Mouse (Mus musculus): ENCODE measurements around the gene Skap1. TPM values are rescaled to one million over a fixed set of nuclear protein-coding genes. Genes with fewer than 3 reads are reported as not detected.
A peak's percentile ranks its signal among the peaks of the same experiment; 100 is the strongest.

Skap1 gene
- polyA plus RNA-seq, 1 experiment = 3.3 TPM

GRCm38 (mm10) chr11:96604751-96605450 lies 140.5 kb downstream of the Skap1 start:
- Histone ChIP-seq H3K4me3 (ENCODE audit: insufficient read depth, low read depth, low read length) (no peak overlapping the region), H3K27me3 (replicated peaks; ENCODE audit: control insufficient read depth, insufficient read depth, low read length) (no peaks in the 10 kb centered on the region), H3K36me3 (ENCODE audit: control insufficient read depth, insufficient read depth, low read length) (no peaks in the 10 kb centered on the region), H3K27ac (ENCODE audit: insufficient read depth, low read depth, low read length) (no peak overlapping the region; the same call in 1 of the 2 replicates), H3K4me1 (ENCODE audit: control insufficient read depth, insufficient read depth, low read length) (0 out of 2 replicates have a peak, but pooled peaks cover 3% of the 10 kb centered on the region)
- TF ChIP-seq CTCF (conservative IDR thresholded peaks at IDR 0.05; ENCODE audit: insufficient read depth, insufficient read length, low read depth, low read length) (no peak), POLR2A (IDR thresholded peaks at IDR 0.05; ENCODE audit: low read depth, low read length) (no peak)
- WGBS = 56% methylated on average over 7 of the region's 7 CpGs
- no peak for DNase-seq

- no peak for DNase-seq
- H3K36me3 ChIP-seq (ENCODE audit: control insufficient read depth, insufficient read depth, low read length) = no peaks in the 10 kb centered on the region
Observed at GRCm38 (mm10) chr11:96605516-96605915, 141.1 kb downstream of the Skap1 start.

DNA sequence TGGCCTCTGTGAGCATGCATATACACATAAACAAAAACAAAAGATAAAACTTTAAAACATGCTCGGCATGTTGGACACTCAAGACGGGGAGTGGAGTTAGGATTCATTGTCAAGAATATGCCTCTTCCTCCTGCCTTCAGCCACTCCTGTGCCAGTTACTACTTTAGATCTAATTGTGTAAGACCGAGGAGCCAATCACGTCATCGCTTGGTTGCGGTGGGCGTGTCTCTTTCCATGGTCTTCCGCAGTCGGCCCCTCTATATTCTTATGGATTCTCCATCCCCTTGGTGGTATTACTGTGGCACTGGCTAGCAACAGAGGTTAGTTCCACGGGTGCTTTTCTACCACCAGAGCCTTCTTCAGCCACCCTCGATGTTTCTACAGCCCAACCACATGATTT lies 148.2 kb downstream of the Skap1 start:
- no peak for DNase-seq
- no peak overlapping the region for H3K4me3 ChIP-seq (ENCODE audit: insufficient read depth, low read depth, low read length)

More at GRCm38 (mm10) chr11:96605516-96605915, 141.1 kb downstream of the Skap1 start:
- 0 out of 2 replicates have a peak, but pooled peaks cover 3% of the 10 kb centered on the region for H3K4me1 ChIP-seq (ENCODE audit: control insufficient read depth, insufficient read depth, low read length)
- 91% methylated on average over 6 of the region's 6 CpGs for WGBS
- H3K27me3 ChIP-seq (replicated peaks; ENCODE audit: control insufficient read depth, insufficient read depth, low read length) = no peaks in the 10 kb centered on the region
- no peak overlapping the region for H3K27ac ChIP-seq (ENCODE audit: insufficient read depth, low read depth, low read length)
- TF ChIP-seq POLR2A (IDR thresholded peaks at IDR 0.05; ENCODE audit: low read depth, low read length) (no peak), CTCF (conservative IDR thresholded peaks at IDR 0.05; ENCODE audit: insufficient read depth, insufficient read length, low read depth, low read length) (no peak)
- H3K4me3 ChIP-seq (ENCODE audit: insufficient read depth, low read depth, low read length) = no peak overlapping the region

GRCm38 (mm10) chr11:96616792-96617191 lies 152.4 kb downstream of the Skap1 start:
- no peaks in the 10 kb centered on the region for H3K4me1 ChIP-seq (ENCODE audit: control insufficient read depth, insufficient read depth, low read length)
- no peak for TF ChIP-seq POLR2A (IDR thresholded peaks at IDR 0.05; ENCODE audit: low read depth, low read length)
- TF ChIP-seq CTCF (conservative IDR thresholded peaks at IDR 0.05; ENCODE audit: insufficient read depth, insufficient read length, low read depth, low read length) = no peak
- no peaks in the 10 kb centered on the region for H3K27me3 ChIP-seq (replicated peaks; ENCODE audit: control insufficient read depth, insufficient read depth, low read length)
- no peak overlapping the region for H3K4me3 ChIP-seq (ENCODE audit: insufficient read depth, low read depth, low read length)
- WGBS = 43% methylated on average over 5 of the region's 5 CpGs
- no peaks in the 10 kb centered on the region for H3K36me3 ChIP-seq (ENCODE audit: control insufficient read depth, insufficient read depth, low read length)
- peak; percentile 64 for DNase-seq
- H3K27ac ChIP-seq (ENCODE audit: insufficient read depth, low read depth, low read length) = peak overlapping the region; percentile 31; the same call in 1 of the 2 replicates

More for the DNA sequence above, 148.2 kb downstream of the Skap1 start:
- Histone ChIP-seq H3K27me3 (replicated peaks; ENCODE audit: control insufficient read depth, insufficient read depth, low read length) (no peaks in the 10 kb centered on the region), H3K4me1 (ENCODE audit: control insufficient read depth, insufficient read depth, low read length) (no peaks in the 10 kb centered on the region), H3K36me3 (ENCODE audit: control insufficient read depth, insufficient read depth, low read length) (no peaks in the 10 kb centered on the region), H3K27ac (ENCODE audit: insufficient read depth, low read depth, low read length) (no peak overlapping the region)
- TF ChIP-seq POLR2A (IDR thresholded peaks at IDR 0.05; ENCODE audit: low read depth, low read length) (no peak), CTCF (conservative IDR thresholded peaks at IDR 0.05; ENCODE audit: insufficient read depth, insufficient read length, low read depth, low read length) (no peak)
- WGBS = 90% methylated on average over 11 of the region's 11 CpGs

DNA sequence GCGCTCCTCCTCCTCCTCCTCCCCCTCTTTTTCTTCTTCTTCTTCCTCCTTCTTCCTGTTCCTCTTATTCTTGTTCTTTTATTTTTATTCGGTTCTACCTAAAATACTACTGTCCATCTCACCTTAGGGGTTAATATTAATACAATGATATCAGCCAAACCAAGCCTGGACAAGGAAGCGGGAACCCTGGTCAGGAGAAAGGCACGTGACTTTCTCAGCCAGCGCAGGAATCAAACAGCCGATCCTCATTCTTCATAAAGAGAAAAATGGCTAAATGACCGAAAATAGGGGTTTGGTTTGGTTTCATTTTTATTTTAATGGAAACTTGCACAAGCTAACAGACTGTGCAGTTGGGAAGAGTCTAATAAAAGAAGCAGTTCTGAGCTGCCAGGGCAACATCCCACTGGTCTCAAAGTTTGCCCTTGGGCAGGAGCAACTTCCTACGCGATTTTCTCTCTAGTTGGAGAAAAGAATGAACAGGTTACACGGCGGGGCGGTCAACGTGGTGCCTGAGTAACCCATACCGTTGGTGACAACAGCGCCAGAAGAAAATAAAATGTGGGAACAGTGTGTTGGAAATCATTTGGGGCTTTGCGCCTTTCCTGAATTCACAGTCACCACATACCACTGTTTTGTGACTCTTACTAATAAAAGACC lies 154.5 kb downstream of the Skap1 start:
- TF ChIP-seq CTCF (conservative IDR thresholded peaks at IDR 0.05; ENCODE audit: insufficient read depth, insufficient read length, low read depth, low read length) (no peak), POLR2A (IDR thresholded peaks at IDR 0.05; ENCODE audit: low read depth, low read length) (no peak)
- Histone ChIP-seq H3K27ac (ENCODE audit: insufficient read depth, low read depth, low read length) (peak overlapping the region; percentile 49), H3K4me3 (ENCODE audit: insufficient read depth, low read depth, low read length) (no peak overlapping the region), H3K4me1 (ENCODE audit: control insufficient read depth, insufficient read depth, low read length) (no peaks in the 10 kb centered on the region; the same call in 1 of the 2 replicates), H3K27me3 (replicated peaks; ENCODE audit: control insufficient read depth, insufficient read depth, low read length) (no peaks in the 10 kb centered on the region), H3K36me3 (ENCODE audit: control insufficient read depth, insufficient read depth, low read length) (no peaks in the 10 kb centered on the region)
- DNase-seq = peak; percentile 41
- WGBS = 48% methylated on average over 16 of the region's 16 CpGs

DNA sequence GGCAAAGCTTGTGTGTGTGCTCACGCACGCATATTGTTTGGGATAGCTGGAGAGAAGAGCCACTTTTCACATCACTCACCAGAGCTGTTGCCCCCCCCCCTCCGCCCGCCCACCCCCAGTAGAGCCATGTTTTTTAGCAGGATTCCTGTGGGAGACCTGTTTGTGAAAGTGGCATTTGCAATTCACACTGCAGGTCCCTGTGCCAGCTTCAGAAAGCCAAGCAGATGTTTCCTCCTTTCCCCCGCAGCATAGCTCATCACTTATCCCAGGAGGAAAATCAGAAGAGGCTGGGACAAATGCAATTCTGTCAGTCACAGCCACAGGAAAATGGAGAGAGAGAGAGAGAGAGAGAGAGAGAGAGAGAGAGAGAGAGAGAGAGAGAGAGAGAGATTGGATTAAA lies 155.2 kb downstream of the Skap1 start:
- Histone ChIP-seq H3K27ac (ENCODE audit: insufficient read depth, low read depth, low read length) (peak overlapping the region; percentile 89), H3K4me3 (ENCODE audit: insufficient read depth, low read depth, low read length) (no peak overlapping the region), H3K36me3 (ENCODE audit: control insufficient read depth, insufficient read depth, low read length) (no peaks in the 10 kb centered on the region), H3K4me1 (ENCODE audit: control insufficient read depth, insufficient read depth, low read length) (no peaks in the 10 kb centered on the region; the same call in 1 of the 2 replicates), H3K27me3 (replicated peaks; ENCODE audit: control insufficient read depth, insufficient read depth, low read length) (no peaks in the 10 kb centered on the region)
- 37% methylated on average over 5 of the region's 5 CpGs for WGBS
- peak; percentile 47 for DNase-seq
- TF ChIP-seq POLR2A (IDR thresholded peaks at IDR 0.05; ENCODE audit: low read depth, low read length) (no peak), CTCF (conservative IDR thresholded peaks at IDR 0.05; ENCODE audit: insufficient read depth, insufficient read length, low read depth, low read length) (no peak)

DNA sequence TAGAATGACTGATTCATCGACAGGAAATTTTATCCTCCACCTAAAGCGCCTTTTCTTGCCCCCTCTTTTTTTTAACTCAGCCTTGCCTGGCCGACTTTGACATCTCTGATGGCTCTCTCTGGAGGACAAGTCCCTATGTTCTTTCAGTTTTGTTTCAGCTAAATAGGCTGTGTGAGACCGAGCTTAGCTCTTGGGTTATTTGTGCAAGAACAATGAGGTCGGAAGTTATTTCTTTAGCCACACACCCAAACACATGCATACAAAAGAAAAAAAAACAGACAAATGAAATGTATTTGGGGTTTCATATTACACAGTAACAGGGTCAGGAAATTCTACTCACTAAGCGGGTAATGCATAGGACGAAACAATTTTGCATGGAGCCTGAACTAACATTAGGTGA lies 155.6 kb downstream of the Skap1 start:
- Histone ChIP-seq H3K4me3 (ENCODE audit: insufficient read depth, low read depth, low read length) (peak overlapping the region; percentile 37; the same call in 1 of the 2 replicates), H3K27ac (ENCODE audit: insufficient read depth, low read depth, low read length) (peak overlapping the region; percentile 89), H3K36me3 (ENCODE audit: control insufficient read depth, insufficient read depth, low read length) (no peaks in the 10 kb centered on the region), H3K27me3 (replicated peaks; ENCODE audit: control insufficient read depth, insufficient read depth, low read length) (no peaks in the 10 kb centered on the region), H3K4me1 (ENCODE audit: control insufficient read depth, insufficient read depth, low read length) (no peaks in the 10 kb centered on the region; the same call in 1 of the 2 replicates)
- peak; percentile 55 for DNase-seq
- 42% methylated on average over 7 of the region's 7 CpGs for WGBS
- no peak for TF ChIP-seq POLR2A (IDR thresholded peaks at IDR 0.05; ENCODE audit: low read depth, low read length)
- no peak for TF ChIP-seq CTCF (conservative IDR thresholded peaks at IDR 0.05; ENCODE audit: insufficient read depth, insufficient read length, low read depth, low read length)
